Mouse (Mus musculus): Measurements from ENCODE around the gene Psmb6. TPM values are rescaled to one million over a fixed set of nuclear protein-coding genes. Genes with fewer than 3 reads are reported as not detected.
"Not testable (repeated sequence)": the region's sequence is repeated elsewhere in the genome, so short reads cannot be mapped to it uniquely, and the experiment has no call there.

Psmb6 gene
- polyA plus RNA-seq, 1 experiment from 2014 or later: 969 TPM

DNA sequence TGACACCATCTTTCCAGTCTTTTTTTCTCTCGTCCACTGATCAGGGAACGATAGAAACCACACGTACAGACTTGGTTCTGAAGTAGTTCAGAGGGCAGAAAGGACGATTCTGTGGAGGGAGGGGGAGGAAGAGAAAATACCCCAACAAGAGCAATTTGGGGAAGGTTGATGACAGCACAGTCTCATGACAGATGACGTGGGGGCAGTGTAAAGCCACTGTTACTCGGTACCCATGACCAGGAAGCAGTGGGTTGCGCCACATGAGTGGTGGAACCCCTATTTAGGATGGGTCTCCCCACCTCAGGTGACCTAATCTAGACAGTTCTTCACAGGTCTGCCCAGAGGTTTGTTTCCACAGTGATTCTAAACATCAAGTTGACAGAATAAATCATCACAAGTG is 3.4 kb downstream of the Psmb6 start:
- Histone ChIP-seq H3K36me3 (peaks cover 27% of the 10 kb centered on the region), H3K27me3 (ENCODE audit: insufficient read depth, poor library complexity, severe bottlenecking) (no peaks in the 10 kb centered on the region), H3K27ac (no peak overlapping the region), H3K9me3 (no peaks in the 10 kb centered on the region), H3K4me1 (peaks cover 10% of the 10 kb centered on the region), H3K4me3 (no peak overlapping the region)
- WGBS: 84% methylated on average over 7 of the region's 7 CpGs
- no peak for DNase-seq (ENCODE audit: low spot score)

DNA sequence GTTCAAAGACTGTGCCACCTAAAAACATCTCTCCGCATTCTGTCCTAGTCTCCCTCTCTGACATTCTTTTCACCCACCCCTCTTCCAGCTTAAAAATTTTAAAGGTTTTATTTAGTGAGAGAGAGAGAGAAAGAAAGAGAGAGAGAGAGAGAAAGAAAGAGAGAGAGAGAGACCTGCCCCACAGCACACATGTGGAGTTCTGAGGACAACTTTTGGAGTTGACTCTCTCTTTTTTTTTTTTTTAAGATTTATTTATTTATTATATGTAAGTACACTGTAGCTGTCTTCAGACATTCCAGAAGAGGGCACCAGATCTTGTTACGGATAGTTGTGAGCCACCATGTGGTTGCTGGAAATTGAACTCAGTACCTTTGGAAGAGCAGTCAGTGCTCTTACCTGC is 5.9 kb downstream of the Psmb6 start:
- not testable (repeated sequence) for H3K4me3 ChIP-seq; H3K9me3 ChIP-seq; H3K27me3 ChIP-seq (ENCODE audit: insufficient read depth, poor library complexity, severe bottlenecking); H3K4me1 ChIP-seq; H3K27ac ChIP-seq; DNase-seq (ENCODE audit: low spot score)
- H3K36me3 ChIP-seq: peaks cover 26% of the 10 kb centered on the region
- WGBS: 69% methylated on average over 2 of the region's 2 CpGs

DNA sequence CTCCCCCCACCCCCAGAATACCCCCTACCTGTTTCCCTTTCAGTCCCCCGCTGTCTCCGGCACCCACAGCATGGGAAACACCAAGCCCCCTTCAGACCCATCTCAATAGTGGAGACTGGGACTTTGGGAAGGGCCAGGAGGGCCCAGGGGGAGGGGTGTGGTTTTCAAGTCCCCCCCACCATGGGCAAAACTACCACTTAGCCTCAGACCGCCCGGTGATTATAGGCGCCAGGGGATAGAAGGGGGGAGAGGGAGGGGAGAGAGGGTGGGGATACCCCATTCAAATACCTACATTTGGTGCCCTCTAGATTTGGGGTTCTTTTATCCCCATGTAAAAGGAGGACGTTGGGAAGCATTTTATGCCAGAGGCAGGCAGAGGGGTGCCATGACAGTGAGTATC is 7.7 kb downstream of the Psmb6 start, which contains the start of gene Gm40193:
Gm40193 (minus strand) TSS at position 101 of the 400 bp plus-strand sequence.
- Histone ChIP-seq H3K9me3 (no peaks in the 10 kb centered on the region), H3K27ac (no peak within 1 kb of the TSS), H3K4me1 (no peaks in the 10 kb centered on the region), H3K36me3 (peaks cover 9% of the 10 kb centered on the region), H3K4me3 (no peak within 1 kb of the TSS), H3K27me3 (ENCODE audit: insufficient read depth, poor library complexity, severe bottlenecking) (no peaks in the 10 kb centered on the region)
- 70% methylated on average over 6 of the region's 6 CpGs for WGBS
- DNase-seq (ENCODE audit: low spot score): no peak

DNA sequence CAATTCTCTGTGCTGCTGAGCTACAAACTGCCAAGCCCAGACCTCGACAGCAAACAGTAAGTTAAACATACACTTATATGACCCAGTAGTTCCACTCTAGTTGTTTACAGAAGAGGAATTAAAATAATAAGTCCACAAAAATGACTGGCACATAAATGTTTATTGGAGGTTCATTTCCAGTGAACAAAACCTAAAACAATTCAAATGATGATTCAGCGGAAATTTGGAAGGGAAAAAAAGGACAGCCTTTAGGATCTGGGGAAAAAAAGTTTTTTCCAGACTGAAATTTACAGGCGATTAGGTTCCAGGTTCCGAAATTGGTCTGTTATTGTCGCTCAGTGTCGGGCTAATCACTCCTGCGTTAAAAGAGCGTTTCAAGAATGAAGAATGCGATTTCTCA is 14.3 kb downstream of the Psmb6 start:
- Histone ChIP-seq H3K27ac (peak overlapping the region; percentile 90), H3K36me3 (peaks cover 9% of the 10 kb centered on the region; the same call in 1 of the 2 replicates), H3K4me1 (peaks cover 28% of the 10 kb centered on the region), H3K9me3 (no peaks in the 10 kb centered on the region), H3K4me3 (peak overlapping the region; percentile 75), H3K27me3 (ENCODE audit: insufficient read depth, poor library complexity, severe bottlenecking) (peaks cover 8% of the 10 kb centered on the region; the same call in 1 of the 2 replicates)
- DNase-seq (ENCODE audit: low spot score): no peak
- 20% methylated on average over 9 of the region's 9 CpGs for WGBS

DNA sequence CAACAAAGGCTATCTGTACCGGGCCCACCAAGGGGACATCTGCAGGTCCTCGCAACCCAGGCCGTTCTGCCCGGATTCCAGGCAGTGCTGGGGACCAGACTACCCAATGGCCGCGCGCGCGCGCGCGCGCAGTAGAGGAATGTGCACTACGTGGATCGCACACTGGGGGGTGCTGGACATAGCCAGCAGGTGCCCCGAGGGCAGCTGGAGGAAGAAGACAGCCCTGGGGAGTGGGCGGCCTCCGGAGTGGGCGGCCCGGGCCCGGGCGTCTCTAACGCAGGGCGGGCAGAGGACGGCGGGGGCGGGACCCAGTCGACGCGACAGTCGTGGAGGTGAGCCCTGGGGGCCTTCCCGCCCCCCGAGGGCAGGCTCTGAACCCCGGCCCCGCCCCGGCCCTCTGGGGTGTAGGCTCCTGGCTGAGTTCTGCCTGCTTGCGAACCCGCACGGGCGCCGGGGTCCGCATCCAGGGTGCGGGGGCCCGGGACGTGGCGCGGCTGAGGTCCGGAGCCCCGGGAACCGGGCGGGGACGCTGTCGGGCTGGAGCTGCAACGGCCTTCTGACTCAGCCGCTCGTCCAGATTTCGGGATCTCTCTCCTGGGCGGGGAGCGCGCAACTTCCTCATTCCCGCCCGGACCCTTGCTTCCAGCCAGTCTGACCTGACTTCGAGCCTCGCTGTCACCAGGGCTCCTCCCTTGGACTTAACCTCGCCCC is 14.9 kb downstream of the Psmb6 start, which contains the start of gene Pld2:
Pld2 (plus strand) TSS at position 188 of the 711 bp plus-strand sequence.
- H3K4me1 ChIP-seq: peaks cover 34% of the 10 kb centered on the region
- DNase-seq (ENCODE audit: low spot score): peak; percentile 95
- H3K4me3 ChIP-seq: peak within 1 kb of the TSS; percentile 75
- WGBS: under 1% methylated on average over 63 of the region's 65 CpGs
- peaks cover 8% of the 10 kb centered on the region; the same call in 1 of the 2 replicates for H3K27me3 ChIP-seq (ENCODE audit: insufficient read depth, poor library complexity, severe bottlenecking)
- H3K36me3 ChIP-seq: peaks cover 10% of the 10 kb centered on the region
- H3K9me3 ChIP-seq: no peaks in the 10 kb centered on the region
- H3K27ac ChIP-seq: peak within 1 kb of the TSS; percentile 90

DNA sequence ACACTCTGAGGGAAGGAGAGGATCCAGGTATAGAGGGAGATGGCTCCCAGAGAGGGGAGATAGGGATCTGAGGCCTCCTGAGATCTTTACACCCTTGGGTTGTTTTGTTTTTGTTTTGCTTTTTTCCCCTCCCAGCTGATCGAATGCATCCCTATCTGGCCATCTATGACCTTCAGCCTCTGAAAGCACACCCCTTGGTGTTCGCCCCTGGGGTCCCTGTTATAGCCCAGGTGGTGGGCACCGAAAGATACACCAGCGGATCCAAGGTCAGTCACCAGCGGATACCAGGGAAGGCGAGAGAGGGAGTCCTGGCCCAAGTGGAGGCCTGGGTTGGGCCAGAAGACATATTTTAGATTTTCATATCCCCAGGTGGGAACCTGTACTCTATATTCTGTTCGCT is 15.8 kb downstream of the Psmb6 start:
- Histone ChIP-seq H3K4me1 (peaks cover 34% of the 10 kb centered on the region), H3K27ac (peak overlapping the region; percentile 90), H3K9me3 (no peaks in the 10 kb centered on the region), H3K4me3 (peak overlapping the region; percentile 75), H3K36me3 (peaks cover 13% of the 10 kb centered on the region), H3K27me3 (ENCODE audit: insufficient read depth, poor library complexity, severe bottlenecking) (peaks cover 8% of the 10 kb centered on the region; the same call in 1 of the 2 replicates)
- DNase-seq (ENCODE audit: low spot score): no peak
- WGBS: 82% methylated on average over 7 of the region's 7 CpGs

DNA sequence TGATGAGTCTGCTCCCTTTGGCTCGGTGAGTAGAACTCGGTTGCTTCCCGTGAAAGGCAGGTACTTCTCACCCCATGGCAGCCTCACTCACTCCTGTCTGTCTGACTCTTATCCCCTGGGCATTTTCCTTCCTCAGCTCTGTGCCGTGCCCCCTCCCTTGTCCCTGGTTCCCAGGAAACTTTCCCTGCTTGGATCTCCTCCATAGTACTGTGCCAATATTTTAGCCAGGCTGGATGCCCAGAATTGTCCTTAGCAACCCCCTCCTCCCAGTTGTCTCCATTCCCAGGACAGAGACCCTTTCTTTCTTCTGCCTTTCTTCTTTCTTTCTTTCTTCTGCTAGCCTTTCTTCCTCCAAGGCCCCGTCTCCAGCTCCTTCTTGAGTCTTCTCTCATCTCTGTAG is 16.2 kb downstream of the Psmb6 start:
- Histone ChIP-seq H3K36me3 (peaks cover 17% of the 10 kb centered on the region), H3K27ac (no peak overlapping the region), H3K4me1 (peaks cover 34% of the 10 kb centered on the region), H3K9me3 (no peaks in the 10 kb centered on the region), H3K27me3 (ENCODE audit: insufficient read depth, poor library complexity, severe bottlenecking) (peaks cover 8% of the 10 kb centered on the region; the same call in 1 of the 2 replicates), H3K4me3 (no peak overlapping the region)
- no peak for DNase-seq (ENCODE audit: low spot score)
- 68% methylated on average over 5 of the region's 5 CpGs for WGBS

DNA sequence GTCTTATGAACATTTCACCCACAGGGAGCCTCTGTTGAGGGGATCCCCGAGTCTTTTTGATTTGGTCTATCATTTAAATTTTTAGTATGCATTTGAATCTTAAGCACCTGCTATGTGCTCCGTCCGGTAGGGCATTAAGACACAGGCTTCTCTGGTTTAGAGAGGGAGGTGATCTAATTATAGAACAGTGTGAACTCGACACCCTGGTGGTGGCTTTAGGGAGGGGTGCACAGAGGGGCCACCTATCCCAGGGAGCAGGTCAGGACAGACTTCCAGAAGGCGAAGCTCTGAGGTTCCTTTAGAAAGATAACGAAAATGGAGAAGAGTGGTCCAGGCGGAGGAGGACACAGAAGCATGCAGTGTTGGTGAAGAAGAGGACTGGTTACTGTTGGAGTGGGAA is 19.3 kb downstream of the Psmb6 start:
- DNase-seq (ENCODE audit: low spot score): no peak
- H3K27me3 ChIP-seq (ENCODE audit: insufficient read depth, poor library complexity, severe bottlenecking): peaks cover 8% of the 10 kb centered on the region; the same call in 1 of the 2 replicates
- peaks cover 21% of the 10 kb centered on the region for H3K36me3 ChIP-seq
- peaks cover 31% of the 10 kb centered on the region for H3K4me1 ChIP-seq
- WGBS: 39% methylated on average over 7 of the region's 7 CpGs
- H3K9me3 ChIP-seq: no peaks in the 10 kb centered on the region
- no peak overlapping the region for H3K27ac ChIP-seq
- H3K4me3 ChIP-seq: peak overlapping the region; percentile 24; the same call in 1 of the 2 replicates

DNA sequence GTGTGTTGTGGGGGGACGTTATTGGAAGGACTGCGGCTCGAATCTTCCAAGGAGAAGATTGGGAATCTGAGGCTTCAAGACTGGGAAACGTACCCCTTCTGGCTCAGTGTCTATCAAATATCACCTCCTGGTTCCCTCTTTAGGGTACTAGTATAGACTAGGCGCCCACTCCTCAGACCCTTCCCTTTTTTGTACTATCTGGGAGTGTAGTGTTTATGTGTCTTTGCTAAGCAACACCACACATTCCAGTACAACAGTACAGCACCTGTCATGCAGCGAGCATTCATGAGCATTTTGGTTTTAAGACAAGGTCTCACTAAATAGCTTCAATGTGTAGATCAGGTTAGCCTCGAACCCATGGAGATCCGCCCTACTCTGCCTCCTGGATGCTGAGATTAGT is 26.4 kb downstream of the Psmb6 start:
- 85% methylated on average over 8 of the region's 8 CpGs for WGBS
- H3K4me3 ChIP-seq: no peak overlapping the region
- peaks cover 12% of the 10 kb centered on the region for H3K4me1 ChIP-seq
- H3K9me3 ChIP-seq: no peaks in the 10 kb centered on the region
- DNase-seq (ENCODE audit: low spot score): no peak
- H3K27ac ChIP-seq: no peak overlapping the region
- H3K36me3 ChIP-seq: peaks cover 31% of the 10 kb centered on the region
- H3K27me3 ChIP-seq (ENCODE audit: insufficient read depth, poor library complexity, severe bottlenecking): peaks cover 17% of the 10 kb centered on the region; the same call in 1 of the 2 replicates

DNA sequence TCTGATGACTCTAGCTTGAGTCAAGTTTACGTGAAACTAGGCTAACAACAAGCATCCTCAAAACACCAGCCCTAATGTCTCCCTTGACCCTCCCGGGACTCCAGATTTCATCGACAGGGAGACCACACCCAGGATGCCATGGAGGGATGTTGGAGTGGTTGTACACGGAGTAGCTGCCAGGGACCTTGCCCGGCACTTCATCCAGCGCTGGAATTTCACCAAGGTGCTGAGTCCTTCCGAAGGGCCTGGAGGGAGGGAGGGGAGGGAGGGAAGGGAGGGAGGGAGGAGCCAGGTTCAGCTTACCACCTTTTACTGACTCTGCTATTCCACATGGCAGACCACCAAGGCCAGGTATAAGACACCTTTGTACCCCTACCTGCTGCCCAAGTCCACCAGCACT is 28.8 kb downstream of the Psmb6 start:
- 32% methylated on average over 7 of the region's 7 CpGs for WGBS
- H3K4me1 ChIP-seq: peaks cover 12% of the 10 kb centered on the region
- H3K27ac ChIP-seq: no peak overlapping the region
- peaks cover 17% of the 10 kb centered on the region; the same call in 1 of the 2 replicates for H3K27me3 ChIP-seq (ENCODE audit: insufficient read depth, poor library complexity, severe bottlenecking)
- DNase-seq (ENCODE audit: low spot score): no peak
- H3K4me3 ChIP-seq: no peak overlapping the region
- no peaks in the 10 kb centered on the region for H3K9me3 ChIP-seq
- H3K36me3 ChIP-seq: peaks cover 43% of the 10 kb centered on the region

DNA sequence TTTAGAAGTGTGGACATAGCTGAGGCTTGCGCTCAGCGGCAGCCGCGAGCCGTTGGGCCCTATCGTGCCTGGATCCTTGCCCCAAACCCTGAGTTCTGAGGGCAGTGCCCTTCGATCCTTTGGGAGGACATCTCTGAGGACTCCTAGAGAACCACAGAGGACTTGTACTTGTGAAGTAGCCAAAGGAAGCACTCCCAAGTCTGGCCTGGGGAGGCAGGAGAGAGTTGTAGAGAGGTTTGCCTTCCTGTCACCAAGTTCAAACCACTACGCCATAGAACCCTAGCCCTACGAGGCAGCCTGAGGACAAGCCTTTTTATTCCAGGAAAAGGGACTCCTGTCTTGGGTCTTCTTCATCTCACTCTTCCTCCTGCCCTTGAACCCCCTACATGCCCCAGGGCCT is 32.4 kb downstream of the Psmb6 start:
- DNase-seq (ENCODE audit: low spot score): no peak
- Histone ChIP-seq H3K9me3 (no peaks in the 10 kb centered on the region), H3K4me1 (peaks cover 16% of the 10 kb centered on the region), H3K27ac (no peak overlapping the region), H3K36me3 (peaks cover 37% of the 10 kb centered on the region), H3K4me3 (no peak overlapping the region), H3K27me3 (ENCODE audit: insufficient read depth, poor library complexity, severe bottlenecking) (peaks cover 17% of the 10 kb centered on the region; the same call in 1 of the 2 replicates)
- 86% methylated on average over 9 of the region's 9 CpGs for WGBS

DNA sequence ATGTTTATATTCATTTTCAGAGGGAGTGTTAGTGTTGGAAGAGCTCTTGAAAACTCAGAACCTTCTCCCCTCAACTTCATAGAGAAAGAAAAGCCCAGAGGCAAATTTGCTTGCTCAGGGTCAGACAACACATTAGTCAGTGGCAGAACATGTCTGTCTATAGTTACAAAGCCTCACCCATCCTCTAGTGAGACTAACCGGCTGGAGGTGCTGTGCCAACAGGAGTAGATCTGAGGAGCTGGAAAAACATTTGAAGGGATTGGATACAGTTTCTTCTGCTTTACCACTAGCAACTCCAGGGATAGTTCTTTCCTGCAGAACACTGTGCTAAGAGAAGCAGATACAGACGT is 36.7 kb downstream of the Psmb6 start:
- Histone ChIP-seq H3K27ac (peak overlapping the region; percentile 93), H3K27me3 (ENCODE audit: insufficient read depth, poor library complexity, severe bottlenecking) (no peaks in the 10 kb centered on the region), H3K36me3 (peaks cover 14% of the 10 kb centered on the region; the same call in 1 of the 2 replicates), H3K4me1 (peaks cover 29% of the 10 kb centered on the region), H3K9me3 (no peaks in the 10 kb centered on the region), H3K4me3 (peak overlapping the region; percentile 82)
- WGBS: 0% methylated on average over 2 of the region's 2 CpGs
- DNase-seq (ENCODE audit: low spot score): no peak

DNA sequence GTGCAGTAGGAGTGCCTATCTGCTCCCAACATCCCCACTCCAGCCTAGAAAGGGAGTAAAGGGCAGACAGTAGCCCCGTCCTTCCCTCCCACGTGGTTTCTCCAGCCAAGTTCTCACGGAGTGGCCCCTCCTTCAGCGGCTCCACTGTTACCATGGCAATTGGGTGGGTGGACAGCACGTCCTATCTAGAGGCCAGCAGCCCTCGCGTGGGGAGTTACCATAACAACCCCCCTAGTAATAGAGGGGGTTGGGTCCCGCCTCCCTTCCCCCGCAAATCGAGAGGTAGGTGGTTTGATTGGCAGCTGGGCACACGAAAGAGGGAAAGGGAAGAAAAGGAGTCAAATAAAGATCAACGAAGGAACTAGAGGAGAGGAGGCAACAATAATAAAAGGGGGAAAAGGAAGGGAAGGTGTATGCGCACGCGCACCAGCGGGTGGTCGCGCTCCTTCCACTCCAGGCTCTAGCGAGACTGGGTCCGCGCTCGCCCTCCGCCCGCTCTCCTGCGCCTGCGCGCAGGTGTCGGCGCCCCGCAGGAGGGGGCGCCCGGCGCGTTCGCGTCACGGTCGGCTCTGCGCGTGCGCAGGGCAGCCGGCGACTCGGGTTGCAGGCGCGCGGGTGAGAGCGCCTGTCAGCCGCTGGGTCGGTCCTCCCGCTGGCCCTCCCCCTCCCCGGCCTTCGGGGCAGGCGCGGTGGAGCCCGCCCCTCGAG is 37.3 kb downstream of the Psmb6 start, which contains the start of gene Mink1:
Mink1 (plus strand) TSS at position 595 of the 708 bp plus-strand sequence.
- 0% methylated on average over 54 of the region's 57 CpGs for WGBS
- H3K27me3 ChIP-seq (ENCODE audit: insufficient read depth, poor library complexity, severe bottlenecking): no peaks in the 10 kb centered on the region
- peaks cover 9% of the 10 kb centered on the region; the same call in 1 of the 2 replicates for H3K36me3 ChIP-seq
- peak; percentile 95 for DNase-seq (ENCODE audit: low spot score)
- H3K27ac ChIP-seq: peak within 1 kb of the TSS; percentile 93
- H3K4me1 ChIP-seq: peaks cover 31% of the 10 kb centered on the region
- H3K4me3 ChIP-seq: peak within 1 kb of the TSS; percentile 82
- H3K9me3 ChIP-seq: no peaks in the 10 kb centered on the region

Data from heart, embryonic 10.5 days (tissue).